Comparison of ENCODE assay signal across 8 mouse cellular contexts in the genomic region with DNA sequence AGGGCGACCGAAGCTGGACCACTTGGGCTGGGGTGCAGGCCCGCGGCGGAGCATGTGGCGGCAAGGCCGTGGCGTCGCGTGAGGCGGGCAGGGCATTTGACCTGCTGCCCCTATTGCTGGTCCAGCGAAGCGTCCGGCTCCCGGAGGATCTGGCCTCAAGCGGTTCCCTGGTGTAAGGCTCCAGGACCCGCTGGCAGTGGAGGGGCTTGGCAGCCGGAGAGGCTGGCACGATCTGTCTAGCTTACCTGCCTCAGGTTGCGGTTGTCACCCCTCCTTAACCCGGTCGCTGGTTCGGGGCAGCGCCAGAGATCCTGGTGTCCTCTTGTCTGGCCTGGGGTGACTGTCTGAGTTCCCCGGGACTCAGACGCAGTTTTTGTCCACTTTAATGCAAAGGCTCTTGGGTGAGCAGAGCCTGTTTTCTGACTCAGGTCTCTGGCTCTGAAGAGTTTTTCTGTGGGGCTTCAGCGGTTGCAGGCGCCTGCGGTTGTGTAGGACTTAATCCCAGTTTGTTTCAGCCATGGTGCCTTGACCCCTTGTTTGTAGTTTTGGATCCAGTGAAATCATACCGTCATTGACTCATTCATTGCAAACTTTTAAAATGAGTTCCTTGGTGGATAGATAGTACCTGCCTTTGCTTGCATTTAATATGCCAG. TPM values are rescaled to one million over a fixed set of nuclear protein-coding genes. Genes with fewer than 3 reads are reported as not detected.
DNase-seq lines count a peak whose midpoint lies in the region; ATAC-seq lines count a peak whose summit lies in the region.

No protein-coding gene starts in this region.

- DNase-seq in layer of hippocampus, adult 9-11 months: peak; percentile 7
- no peak for DNase-seq in layer of hippocampus, adult 9-10 months (ENCODE audit: low spot score)
- peak; percentile 42 for DNase-seq in R1 (ENCODE audit: low read depth, low spot score)
- DNase-seq in ovary, postnatal 36 days (ENCODE audit: low spot score): no peak
- DNase-seq in left cerebral cortex, postnatal 4 days: no peak
- DNase-seq in adrenal gland, postnatal 25 days: no peak

- H3K4me3 ChIP-seq in forebrain, embryonic 13.5 days: peak overlapping the region; percentile 80
- peak overlapping the region; percentile 90 for H3K4me3 ChIP-seq in liver, embryonic 15.5 days (replicated peaks)

- intact Hi-C loops in left cerebral cortex, postnatal 4 days (cut with DNase I): loop anchor here (2.0 kb wide), 1 partner anchor 256 kb away; no protein-coding TSS in a partner anchor

- ATAC-seq in forebrain, embryonic 13.5 days: no peak; the same call in 1 of the 2 replicates
- ATAC-seq in liver, embryonic 15.5 days (ENCODE audit: insufficient read depth): peak; percentile 54

- H3K9ac ChIP-seq in forebrain, embryonic 13.5 days: peak overlapping the region; percentile 76
- H3K9ac ChIP-seq in liver, embryonic 15.5 days: peak overlapping the region; percentile 83

- H3K9me3 ChIP-seq in forebrain, embryonic 13.5 days (replicated peaks): no peaks in the 10 kb centered on the region
- H3K9me3 ChIP-seq in liver, embryonic 15.5 days (replicated peaks): no peaks in the 10 kb centered on the region

- no peaks in the 10 kb centered on the region for H3K36me3 ChIP-seq in forebrain, embryonic 13.5 days (ENCODE audit: poor library complexity, severe bottlenecking)
- H3K36me3 ChIP-seq in liver, embryonic 15.5 days (replicated peaks): no peaks in the 10 kb centered on the region

- H3K4me1 ChIP-seq in forebrain, embryonic 13.5 days: peaks cover 12% of the 10 kb centered on the region; the same call in 1 of the 2 replicates
- H3K4me1 ChIP-seq in liver, embryonic 15.5 days (replicated peaks): peaks cover 15% of the 10 kb centered on the region

- 1% methylated on average over 26 of the region's 30 CpGs for WGBS in forebrain, embryonic 13.5 days
- under 1% methylated on average over 30 of the region's 30 CpGs for WGBS in liver, embryonic 15.5 days (ENCODE audit: insufficient replicate concordance)

- peak overlapping the region; percentile 99 for H3K4me2 ChIP-seq in forebrain, embryonic 13.5 days
- peak overlapping the region; percentile 99 for H3K4me2 ChIP-seq in liver, embryonic 15.5 days

- peak overlapping the region; percentile 6; the same call in 1 of the 2 replicates for H3K27ac ChIP-seq in forebrain, embryonic 13.5 days
- H3K27ac ChIP-seq in liver, embryonic 15.5 days (replicated peaks): peak overlapping the region; percentile 65

- H3K27me3 ChIP-seq in forebrain, embryonic 13.5 days: no peaks in the 10 kb centered on the region
- H3K27me3 ChIP-seq in liver, embryonic 15.5 days: no peaks in the 10 kb centered on the region

RNA-seq across cellular contexts. Expression of gene Focad, which starts 0.5 kb away (rescaled TPM):
- 10.3 and 14.6 TPM in 2 replicates for polyA plus RNA-seq in forebrain, embryonic 13.5 days (2015; fragmentation: Nextera tagmentation; extraction: Ambion mirVana)
- polyA plus RNA-seq in liver, embryonic 15.5 days (2015; fragmentation: Nextera tagmentation; extraction: Ambion mirVana): 6.5 and 7.7 TPM in 2 replicates
- 10 to 100 TPM; 35.6 to 41.1 TPM for total RNA-seq in left cerebral cortex, postnatal 4 days (2021)
- 22.2 and 27.1 TPM in 2 replicates for total RNA-seq in adrenal gland, postnatal 25 days (2021)

Comparison
In these comparisons a context has a peak if more than half of its experiments do, and no peak if none do; other contexts are left out.
1. DNase-seq: peak in layer of hippocampus, adult 9-11 months (single experiment) and R1 (single experiment); none in layer of hippocampus, adult 9-10 months (single experiment), ovary, postnatal 36 days (single experiment), left cerebral cortex, postnatal 4 days (single experiment) and adrenal gland, postnatal 25 days (single experiment).